Mouse (Mus musculus) testis, postnatal 10 days (tissue): ENCODE results near the gene Isx.
A peak's percentile ranks its signal among the peaks of the same experiment; 100 is the strongest.

ENCODE experiments used
- DNase-seq: peaks from one replicate; pipeline ENCODE4 v3.0.0; 2021; ENCODE audit warnings: low spot score

The Isx gene

DNA sequence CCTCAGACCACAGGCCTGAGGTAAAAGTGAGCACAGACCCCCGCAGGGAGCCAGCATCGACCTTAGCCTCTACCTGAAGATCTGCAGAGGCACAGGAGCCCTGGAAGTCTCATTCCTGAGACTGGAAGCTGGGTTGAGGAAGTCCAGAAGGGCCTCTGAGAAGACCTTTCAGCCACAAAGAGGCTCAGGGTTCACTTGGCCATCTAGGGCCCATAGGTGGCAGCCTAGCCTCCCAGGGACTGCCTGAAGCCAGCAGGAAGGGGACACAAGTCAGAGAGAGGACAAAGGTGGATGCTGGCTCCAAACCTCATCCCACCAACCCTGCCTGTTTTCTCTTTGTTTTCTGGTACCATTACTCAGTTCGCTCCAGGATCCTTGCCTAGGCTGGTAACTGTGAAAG, at the start of gene Isx:
Isx (plus strand) TSS at position 234 of the 400 bp plus-strand sequence.
- no peak for DNase-seq

DNA sequence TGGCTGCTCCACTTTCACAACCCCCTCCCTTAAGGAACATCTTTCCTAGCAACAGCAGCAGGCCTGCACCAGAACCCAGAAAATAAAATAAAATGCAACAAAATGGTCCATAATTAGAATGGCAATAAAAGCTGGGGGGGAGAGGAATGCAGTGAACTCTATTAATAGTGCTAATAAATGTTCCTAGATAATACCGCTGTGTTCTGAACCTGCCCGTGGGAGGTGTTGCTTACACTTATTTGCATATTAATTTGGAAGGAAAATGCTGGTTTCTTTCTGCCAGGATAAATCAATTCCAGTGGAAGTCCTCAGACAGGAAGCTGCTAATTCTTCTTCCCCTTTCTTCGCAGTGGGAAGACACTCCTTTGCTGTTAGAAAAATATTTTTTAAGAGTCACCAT, 45.3 kb upstream of the Isx start:
- DNase-seq = no peak

DNA sequence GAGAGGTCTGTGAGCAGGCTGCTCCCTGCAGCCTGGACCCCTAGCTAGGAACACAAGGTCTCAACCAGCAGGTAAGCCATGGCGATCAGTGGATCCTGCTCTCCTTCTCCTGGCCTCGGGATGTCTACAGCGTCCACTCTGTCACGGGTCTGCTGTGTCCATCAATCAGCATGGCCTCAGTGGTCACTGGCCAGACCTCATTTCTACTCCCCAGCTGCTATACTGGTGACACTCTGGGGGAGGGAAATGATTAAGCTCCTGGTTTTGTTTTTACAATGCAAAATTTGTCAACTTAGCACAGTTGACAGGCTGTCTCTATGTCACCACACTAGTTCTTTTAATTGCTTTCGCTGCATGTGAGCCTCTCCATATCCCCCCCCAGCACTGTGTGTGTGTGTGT, 41.7 kb upstream of the Isx start:
- no peak for DNase-seq

DNA sequence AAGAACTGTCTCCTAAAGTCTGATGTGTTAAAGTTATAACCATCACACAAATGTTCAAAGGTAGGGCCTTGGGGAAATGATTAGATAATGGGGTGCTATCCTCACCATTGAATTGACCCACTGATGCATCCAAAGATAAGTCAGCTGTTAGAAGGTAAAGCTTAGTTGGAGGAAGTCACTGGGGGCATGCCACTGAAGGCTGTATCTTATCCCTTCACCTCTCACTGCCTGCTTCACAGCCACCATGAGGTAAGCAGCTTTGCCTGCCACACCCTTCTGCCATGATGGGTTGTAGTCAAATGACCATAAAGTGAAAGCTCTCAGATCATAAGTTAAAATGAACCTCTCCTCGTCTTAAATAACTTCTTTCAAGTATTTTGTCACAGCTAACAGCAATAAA, 38.7 kb upstream of the Isx start:
- no peak for DNase-seq

DNA sequence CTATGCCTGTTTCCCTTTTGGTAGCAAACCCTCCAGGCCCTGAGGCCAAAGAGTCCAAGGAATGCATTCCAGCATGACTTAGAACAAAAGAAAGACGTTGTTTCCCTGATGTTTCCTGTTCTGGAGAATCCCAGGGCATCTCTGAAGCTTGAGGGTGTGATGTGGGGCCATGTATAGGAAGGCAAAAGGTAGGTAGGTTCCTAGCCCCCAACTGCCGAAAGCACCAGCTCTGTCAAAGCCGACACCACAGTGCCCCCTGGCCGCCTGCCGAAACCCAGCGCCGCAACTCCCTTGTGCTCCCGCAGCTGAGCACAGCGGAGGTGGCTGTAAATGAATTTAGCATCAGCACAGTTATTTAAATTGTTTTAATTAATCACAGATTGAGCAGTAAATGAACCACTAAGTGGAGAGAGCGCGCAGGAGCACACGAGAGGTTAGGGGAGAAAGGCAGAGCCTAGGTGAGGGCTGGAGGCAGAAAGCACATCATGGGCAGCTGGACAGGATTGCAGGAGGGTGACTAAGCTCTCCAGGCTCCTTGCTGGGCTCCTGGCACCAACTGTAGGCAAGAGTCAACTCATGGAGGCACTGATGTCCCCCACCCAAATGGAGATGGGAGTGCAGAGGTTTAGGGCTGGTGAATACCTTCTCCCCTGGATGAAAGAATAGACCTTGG, 25.5 kb upstream of the Isx start:
- peak; percentile 45 for DNase-seq

DNA sequence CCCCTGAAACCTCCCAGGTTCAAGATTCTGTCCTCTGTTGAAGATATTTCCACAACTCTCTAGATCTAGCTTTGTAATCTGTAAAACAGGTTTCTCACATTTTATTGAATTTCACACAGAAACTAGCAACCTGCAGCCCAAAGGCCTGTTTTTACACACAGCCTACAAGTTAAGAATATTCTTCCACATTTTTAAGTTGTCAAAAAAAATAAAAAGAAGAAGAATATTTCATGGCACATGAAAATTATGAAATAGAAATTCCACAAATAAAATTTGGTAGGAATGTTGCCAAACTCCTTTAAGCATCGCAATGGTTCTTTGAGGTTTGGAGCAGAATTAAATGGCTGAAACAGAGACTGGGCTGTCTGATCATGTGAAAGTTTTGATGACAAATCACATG, 24.3 kb upstream of the Isx start:
- no peak for DNase-seq

DNA sequence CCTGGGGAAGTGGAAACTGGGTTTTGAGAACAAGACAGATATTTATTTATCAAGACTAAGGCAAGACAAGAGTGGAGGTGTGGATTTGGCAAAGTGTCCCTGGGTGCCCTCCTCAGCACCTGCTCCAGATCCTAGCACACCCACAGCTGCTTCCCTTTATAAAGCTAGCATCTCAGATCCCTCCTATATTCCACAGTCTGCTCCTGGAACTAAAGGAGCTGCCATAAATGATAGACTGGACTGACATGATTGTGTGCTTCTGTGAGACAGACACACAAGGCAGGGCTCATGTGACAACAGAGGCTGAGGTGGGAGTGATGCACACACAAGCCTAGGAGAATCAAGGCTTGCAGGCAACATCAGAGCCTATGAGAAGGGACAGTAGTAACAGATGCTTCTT, 22.0 kb upstream of the Isx start:
- DNase-seq = no peak

DNA sequence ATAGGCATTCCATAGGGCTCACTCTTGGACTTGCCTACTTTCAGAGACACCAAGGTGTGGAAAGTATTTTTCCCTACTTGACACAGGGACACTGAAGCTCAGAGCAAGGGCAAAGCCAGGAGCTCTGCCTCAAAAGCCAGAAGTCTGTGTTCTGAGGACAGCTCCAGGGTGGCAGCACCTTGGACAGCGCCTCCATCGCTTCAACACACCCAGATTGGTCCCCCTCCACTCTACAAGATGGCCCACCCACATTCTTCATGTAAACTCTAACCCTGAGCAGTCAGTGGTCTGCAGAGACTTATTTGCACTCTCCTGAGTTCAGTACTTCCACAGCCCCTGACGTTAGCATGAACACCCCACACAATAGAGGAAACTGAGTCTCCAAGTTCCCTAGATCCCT, 21.1 kb upstream of the Isx start:
- peak; percentile 54 for DNase-seq

DNA sequence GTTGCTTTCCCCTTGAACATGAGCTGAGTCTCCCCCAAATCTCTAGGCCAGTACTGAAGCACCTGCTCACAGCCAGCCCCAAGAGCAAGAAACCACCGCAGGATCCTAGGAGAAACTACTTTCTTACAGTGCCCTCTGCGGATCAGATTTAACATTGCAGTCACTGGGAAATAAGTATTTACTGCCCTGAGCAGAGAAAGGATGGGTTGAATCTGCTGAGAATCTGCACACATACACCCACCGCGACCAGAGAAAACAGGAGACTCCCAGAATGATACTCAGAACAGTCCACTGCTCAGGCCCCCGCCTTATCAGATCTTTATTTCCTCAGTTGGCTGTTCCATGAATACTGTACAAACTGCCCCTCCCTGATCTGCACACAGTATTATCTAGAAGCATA, 19.5 kb upstream of the Isx start:
- peak; percentile 60 for DNase-seq

DNA sequence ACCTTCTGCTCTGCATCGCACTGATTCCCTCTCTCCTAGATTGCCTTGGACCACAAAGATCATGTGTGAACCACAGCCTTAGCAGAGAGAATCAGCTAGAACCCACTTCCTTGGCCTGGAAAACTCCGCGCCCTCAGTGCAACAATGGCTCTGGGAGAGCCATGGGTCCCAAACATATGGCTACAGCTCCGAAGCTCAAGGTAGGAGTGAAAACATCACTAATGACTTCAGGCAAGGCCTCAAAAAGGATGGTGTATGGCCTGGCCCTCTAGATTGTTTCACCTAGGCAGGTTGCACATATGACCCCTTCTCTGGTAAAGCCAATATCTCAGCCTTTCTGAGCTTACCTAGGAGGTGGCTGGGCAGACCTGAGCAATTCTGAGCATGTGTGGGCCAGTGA, 18.2 kb upstream of the Isx start:
- DNase-seq = no peak

DNA sequence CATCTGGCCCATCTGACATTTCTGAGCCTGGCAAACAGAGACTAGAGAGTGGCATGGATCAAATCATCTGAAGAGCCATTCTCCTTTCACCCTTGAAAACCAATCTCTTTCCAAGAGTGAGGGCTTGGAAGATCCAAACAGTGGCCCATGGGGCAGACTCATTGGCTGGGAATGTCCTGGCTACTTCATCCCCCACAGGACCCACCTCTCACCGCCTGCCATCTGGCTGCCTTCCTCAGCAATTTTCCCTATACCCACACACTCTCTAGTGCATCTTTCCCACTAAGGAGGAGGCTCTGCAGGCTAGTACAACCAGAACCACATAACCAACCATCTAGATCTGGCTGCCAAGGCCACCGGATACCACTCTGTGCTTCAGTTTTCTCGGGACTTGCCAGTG, 17.6 kb upstream of the Isx start:
- DNase-seq = no peak

DNA sequence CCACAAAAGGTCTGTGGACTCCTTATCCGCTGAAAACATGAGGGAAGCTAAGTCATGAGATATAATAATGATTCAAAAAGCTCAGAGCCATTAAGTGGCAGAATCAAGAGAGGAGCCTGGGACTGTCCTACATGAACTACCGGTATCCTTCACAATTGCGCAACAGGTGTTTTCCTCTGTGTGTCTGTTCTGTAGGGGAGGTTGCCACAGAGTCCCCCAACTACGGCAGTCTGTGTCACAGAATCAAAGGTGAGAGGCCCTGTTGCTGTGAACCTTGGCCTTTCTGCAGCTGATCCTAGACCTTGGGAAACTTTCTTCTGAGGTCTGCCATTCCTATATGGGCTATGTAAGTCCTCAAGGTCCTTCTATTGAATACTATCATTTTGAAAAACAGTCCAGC, 13.7 kb upstream of the Isx start:
- DNase-seq = no peak

DNA sequence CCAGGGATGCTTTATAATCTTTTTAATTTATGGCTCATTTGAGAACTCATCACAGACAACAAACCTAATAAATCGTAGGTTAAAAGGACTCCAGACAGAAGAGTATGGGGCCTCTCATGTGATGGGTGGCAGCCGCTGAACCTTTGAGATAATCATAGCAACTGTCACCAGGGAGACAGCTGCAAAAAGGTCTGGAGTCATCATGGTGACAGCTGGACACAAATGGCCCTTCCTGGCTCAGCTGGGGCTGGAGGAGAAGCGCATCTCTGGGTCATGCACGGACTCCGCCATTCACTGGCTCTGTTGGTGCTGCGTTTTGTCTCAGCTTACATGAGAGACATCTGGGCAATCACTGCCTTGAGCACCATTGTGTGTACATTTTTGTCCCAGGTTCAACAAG, 12.5 kb upstream of the Isx start:
- no peak for DNase-seq

DNA sequence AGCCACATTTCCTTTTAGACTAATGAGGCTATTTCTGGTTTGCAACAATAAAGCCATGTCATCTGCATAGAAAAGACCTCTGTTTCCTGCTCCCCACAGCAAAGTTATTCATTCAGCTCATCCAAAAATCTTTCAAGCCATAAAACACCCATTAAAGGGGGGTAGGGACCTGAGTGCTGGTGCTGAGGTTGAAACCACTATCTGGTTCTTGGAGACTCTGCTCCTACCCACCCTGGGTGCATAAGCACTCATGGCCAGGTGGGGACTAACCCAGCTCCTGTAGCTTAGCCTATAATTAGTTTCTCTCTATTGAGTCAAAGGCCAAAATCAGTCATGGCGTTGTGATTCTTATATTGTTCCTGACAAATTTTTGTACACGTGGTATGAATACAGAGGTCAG, 10.4 kb upstream of the Isx start:
- DNase-seq = no peak

DNA sequence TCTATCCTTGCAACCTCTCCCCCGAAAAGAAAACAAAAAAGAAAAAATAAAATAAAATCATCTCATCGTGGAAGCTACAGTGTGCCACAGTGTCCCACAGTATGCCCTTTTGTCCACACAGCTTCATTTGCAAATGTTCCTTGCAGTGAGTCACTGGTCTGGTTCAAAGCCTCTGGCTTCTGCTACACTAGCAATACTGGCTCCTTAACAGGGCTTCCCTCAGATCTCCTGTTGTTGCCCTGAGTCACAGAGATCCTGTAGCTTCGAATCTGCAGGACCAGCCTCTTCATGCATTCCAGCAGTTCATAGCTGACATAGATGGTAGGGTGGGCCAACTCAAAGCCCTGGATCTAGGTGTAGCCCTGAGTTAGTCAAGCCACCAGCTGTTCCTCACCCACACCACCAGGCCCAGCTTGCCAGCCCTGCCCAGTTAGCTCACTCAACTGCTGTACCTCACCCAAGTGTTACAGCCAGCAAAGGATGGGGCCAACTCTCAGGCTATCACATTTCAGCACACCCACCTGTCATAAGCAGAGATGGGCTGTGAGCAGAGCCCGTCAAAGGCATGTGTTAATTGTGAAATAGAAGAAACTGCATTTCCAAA, 2.5 kb upstream of the Isx start:
- DNase-seq = no peak

DNA sequence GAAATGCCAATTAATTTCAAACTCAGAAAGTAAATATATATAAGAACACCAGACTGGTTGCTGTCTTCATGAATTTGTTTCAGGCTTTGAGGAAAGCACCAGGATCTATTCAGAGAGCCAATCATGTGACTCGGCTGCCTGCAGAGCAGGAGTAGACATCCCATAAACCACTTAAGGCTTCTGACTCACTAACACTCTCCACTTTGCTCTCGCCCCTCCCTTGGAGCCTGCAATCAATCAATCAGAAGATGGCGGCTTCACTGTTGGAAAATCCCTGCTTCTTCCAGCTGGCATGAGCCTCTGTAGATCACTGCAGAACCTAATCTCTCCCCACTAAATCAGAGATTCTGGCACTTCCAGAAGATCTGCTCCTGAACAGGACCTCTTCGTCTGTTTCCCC, 1.3 kb upstream of the Isx start:
- DNase-seq = no peak

DNA sequence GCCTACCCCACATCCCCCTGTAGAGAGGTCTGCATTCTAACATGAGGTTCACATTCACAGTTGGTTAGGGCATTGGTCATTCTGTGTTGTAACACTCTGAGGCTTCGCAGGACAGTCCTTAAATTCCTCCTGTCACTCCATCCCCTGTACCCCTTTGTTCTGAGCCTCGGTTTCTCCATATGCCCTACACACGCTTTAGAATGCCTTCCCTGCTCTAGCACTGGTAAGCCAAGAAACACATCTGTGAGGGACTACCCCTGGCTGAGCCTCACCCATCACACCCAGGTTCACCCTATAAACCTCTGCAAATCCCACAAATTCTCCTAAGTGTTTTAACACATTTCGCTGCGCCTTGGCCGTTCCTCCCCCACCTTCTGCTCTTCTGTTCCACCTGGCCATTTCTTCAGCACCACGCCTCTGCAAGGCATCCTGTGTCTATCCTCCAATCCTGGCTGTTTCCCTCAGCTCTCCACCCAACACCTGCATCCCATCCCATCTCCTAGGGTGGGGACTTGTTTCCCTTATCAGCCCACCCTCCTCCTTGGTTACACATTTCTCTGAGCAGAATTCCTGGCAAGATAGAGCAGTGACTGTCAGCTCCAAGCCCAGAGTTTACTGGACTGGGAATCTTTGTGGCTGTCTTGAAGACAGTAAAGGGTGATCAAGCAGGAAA, 686 bp upstream of the Isx start:
- DNase-seq = no peak

DNA sequence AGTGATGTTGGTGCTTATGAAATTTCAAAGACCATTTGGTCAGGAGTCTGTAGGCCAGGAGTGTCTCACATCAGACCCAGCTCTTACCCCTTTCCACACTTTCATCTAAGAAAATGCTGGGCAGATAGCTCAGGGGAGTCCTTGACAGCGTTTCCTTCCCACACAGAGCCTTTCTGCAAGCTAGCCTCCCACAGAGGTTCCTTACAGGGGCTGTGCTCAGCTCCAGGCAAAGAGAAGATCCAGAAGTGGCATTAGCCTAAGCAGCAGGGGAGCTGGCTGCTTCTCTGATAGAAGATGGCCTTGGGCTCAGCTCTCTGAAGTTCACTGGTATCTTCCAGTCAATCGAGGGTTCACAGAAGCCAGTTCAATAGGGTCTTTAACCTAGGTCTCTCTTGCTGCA, 1.6 kb downstream of the Isx start:
- no peak for DNase-seq

DNA sequence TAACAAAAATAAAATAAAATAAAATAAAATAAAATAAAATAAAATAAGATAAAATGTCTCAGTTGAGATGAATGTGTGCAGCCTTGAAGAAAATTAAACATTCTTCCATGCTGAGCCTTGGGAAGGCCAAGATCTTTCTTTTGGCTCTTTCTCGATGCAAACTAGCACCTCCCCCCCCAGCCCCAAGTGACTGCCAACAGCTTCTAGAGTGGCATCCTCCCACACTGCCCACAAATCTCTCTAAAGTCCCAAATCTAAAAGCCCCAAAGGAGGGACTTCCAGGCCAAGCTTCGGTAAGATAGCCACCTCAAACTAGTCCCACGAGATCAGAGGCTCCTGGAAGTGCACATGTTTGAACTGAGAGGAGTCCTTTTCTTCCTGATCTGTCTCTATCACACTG, 5.7 kb downstream of the Isx start:
- DNase-seq = no peak

DNA sequence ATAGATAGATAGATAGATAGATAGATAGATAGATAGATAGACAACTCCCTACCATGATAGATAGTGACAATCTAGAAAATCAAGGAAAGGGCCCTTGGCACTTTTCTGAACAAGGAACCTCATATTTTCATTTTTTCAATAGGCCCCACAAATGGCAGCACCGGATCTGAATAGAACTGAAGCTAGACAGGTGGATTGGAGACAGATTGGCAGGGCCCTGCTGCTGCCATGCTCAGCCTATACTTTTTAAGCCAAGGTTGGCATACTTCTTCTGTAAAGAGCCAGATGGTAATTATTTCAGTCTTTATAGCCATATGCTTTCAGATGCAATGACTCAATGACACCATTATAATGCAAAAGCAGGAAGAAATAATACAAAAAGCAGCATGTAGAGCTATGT, 15.8 kb downstream of the Isx start:
- DNase-seq = no peak

DNA sequence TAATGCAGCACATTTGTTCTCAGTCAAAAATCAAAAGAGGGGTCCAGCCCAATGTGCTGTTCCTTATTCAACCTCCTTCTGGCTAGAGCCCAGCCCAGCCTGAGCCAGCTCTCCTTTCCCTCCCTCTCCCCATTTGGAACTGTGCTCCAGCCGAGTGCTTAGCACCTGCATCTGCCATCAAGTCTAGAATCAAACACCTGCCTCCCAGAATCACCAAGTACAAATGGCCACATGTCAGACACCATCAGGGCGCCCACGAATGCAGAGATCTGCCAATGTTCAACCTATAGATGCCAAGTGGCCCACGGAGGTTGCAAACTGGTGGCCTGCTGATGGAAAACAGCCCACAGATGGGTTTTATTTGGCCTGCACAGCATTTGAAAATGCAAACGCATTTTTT, 18.1 kb downstream of the Isx start:
- no peak for DNase-seq

DNA sequence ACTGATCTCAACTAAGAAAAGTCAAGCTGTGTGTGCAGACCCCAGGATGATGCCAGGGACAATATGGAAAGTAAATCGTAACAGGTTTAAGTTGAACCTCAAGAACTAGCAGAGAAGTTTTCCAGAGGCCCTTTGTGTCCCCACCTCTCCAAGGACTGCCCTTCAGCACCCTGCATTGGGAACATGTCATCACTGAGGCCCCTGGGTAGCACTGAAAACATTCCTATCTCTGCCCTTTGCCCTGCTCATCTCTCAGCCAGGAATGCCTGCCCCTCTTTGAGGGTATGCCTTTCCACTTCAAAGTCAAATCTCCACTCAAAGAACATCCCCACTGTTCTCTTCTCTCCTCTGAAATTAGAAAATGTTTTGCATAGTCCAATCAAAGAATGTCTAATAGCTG, 23.3 kb downstream of the Isx start:
- no peak for DNase-seq

DNA sequence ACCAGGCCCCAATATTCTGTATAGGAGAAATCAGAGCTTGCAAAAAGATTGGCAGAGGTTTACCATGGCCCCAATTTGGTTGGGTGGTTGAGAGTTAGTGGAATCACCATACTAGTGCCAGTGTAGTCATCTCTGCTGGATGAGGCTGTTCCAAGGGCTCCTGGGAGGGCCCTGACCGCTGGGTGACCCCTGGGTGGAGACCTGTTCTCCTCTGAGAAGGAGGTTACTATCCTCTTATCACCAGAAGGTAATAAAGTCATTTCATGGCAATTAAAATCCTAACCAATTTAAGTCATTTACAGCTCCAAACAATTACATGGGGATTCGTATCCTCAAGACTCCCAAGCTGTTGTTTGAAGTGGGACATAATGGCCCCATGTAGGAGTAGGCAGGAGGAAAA, 24.3 kb downstream of the Isx start:
- DNase-seq = no peak

DNA sequence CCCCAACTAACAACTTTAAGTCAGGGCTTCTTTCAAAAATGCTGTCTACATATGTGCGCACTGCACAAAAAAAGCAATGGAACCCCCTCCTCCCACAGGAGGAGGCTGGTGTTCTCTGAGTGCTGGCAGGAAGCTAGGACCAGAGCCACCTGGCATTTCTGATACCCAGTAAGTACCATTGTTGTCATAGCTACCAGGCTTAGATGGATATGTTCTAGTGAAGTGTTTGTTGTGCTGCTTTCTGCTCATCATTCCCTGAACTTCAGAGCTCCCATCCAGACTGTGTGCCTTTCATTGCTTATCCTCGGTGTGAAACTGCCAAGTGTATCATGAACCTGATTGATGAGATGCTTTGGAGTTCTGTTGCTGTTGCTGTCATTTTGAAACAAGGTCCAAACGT, 26.8 kb downstream of the Isx start:
- no peak for DNase-seq
